Mouse (Mus musculus) gastrocnemius, postnatal 4 days (tissue): ENCODE results near the gene Glipr1l3. TPM values are rescaled to one million over a fixed set of nuclear protein-coding genes. Genes with fewer than 3 reads are reported as not detected.
"Not testable (repeated sequence)": the region's sequence is repeated elsewhere in the genome, so short reads cannot be mapped to it uniquely, and the experiment has no call there.

Experiments used
- DNase-seq, 2 experiments: peaks; one replicate each; pipeline ENCODE4 v3.0.0; 2021 to 2022; ENCODE audit warnings: low spot score in 2 of 2, mixed read lengths in 2 of 2
- long read RNA-seq, 2 experiments: library from polyadenylated mRNA; stranded (forward); transcript quantifications; one replicate each; pipeline ENCODE4 v2.0.0; 2021
- total RNA-seq, 2 experiments: library from RNA; stranded (reverse); gene quantifications; 2 replicates each; pipeline ENCODE4 v1.2.3; 2021

Gene Glipr1l3
- total RNA-seq = not detected
- long read RNA-seq, experiment 1 = 0 reads
- long read RNA-seq, experiment 2 = 0 reads

DNA sequence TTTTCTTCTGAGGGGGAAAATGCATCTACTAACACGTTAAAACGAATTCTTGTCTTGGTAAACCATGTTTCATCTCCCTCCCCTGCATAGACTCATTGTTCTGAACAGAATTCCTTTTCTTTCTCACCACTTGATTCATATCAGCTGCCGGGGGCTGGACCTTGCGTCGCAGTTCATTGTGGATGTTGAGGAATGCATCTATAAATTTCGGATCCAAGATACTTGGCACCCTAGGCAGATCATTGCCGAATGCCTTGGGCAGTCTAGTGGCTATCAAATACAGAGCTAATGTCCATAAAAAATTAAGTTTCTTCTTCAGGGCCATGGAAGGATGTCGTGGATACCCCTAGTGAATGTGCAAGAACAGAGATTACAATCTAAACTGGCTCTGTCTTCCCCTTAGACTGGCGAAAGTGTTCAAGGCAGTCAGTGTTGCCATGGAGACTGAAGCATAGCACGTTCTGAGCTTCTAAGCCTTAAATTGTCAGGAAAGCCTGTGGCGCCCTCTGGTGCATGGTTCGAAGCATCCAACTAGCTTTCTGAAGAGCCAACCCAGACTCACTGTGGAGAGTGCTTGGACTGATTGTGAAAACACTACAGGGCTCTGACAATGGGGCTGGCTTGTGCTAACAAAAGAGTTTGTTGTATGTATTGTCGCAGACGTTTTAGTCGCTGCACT is at the start of gene Glipr1l3:
Gene Glipr1l3 (minus strand): TSS at position 446 of the 679 bp plus-strand sequence.
- DNase-seq = peak; percentile 33 to 67

DNA sequence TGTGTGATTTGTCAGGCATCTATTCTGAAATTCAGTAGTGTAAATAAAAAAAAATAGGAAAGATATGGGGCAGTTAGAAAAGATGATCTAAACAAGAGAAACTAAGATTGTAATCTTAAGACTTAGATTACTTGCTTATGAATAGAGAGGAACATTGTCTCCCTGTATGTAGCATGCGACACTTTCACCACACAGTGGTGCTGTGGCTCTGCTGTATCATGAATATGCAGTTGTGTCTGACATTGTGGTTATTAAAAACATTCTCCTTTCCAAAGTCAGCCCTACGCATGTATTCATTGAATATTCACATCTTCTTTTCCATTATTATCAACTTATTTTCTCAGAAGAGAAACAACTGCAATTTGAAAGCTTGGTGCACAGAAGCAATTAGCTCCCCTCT is 43.3 kb upstream of the Glipr1l3 start:
- peak in 1 of 2 experiments; percentile 10 for DNase-seq

DNA sequence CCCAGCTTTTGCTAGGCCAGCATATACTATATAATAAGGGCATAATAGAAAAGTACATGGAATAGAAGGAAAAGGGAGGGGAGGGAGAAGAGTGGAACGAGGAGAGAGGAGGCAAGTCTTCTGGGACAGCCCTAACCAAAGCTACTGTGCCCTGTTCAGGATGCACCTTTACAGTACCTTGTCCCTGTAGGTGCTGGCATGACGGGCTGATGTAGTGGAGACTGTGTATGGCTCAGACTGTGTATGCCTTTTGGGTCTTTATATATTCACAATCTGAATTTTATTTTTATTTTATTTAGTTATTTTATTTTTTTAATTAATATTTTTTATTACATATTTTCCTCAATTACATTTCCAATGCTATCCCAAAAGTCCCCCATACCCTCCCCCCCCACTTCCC is 33.8 kb upstream of the Glipr1l3 start:
- DNase-seq = not testable (repeated sequence)

DNA sequence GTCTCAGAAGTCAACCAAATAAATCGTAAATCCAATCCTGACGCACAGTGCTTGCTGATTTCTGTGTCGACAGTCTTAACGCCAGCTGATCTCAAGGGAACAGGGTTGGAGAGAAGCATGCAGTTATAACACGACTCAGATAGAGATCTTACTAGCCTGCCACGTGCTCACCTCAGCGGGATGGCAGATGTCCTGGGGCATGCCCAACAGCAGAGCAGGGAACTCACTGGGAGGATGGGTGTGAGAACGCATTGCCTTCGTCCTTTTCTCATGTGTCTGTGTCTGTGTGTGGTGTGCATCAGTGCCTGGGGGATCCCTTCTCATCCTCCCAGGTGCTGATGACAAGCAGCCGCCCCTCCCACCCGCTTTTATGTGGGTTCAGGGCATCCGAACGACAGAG is 16.9 kb upstream of the Glipr1l3 start:
- not testable (repeated sequence) for DNase-seq

DNA sequence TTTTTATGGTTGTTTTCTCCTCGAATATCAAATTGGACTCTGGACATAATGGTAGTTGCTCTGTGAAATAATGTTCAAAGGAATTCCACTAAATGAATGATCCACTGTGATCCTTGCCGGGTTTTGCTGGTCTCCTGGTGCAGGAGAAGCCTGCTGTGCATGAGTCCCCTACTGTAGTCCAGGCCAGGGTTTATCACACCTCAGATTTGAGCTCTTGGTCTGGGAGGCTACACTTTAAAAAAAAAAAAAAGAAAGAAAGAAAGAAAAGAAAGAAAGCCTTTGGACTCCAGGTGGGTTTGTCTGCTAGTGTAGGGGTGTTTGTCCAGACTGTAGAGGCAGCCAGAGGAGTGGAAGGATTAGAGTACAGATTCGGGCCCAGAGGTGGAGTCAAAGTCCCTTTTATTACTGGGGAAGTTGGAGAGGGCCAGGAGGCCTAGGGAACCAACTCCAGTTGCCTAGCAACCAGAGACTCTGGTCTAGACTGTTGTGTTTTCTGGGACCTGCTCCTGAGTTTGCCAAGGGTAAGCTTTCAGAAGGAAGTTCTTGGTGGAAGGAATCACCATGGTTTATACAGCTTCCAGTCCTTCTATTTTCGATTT is 3.1 kb upstream of the Glipr1l3 start, which contains the start of gene Caps2:
Gene Caps2 (plus strand): TSS at position 454 of the 599 bp plus-strand sequence.
- DNase-seq = no peak

DNA sequence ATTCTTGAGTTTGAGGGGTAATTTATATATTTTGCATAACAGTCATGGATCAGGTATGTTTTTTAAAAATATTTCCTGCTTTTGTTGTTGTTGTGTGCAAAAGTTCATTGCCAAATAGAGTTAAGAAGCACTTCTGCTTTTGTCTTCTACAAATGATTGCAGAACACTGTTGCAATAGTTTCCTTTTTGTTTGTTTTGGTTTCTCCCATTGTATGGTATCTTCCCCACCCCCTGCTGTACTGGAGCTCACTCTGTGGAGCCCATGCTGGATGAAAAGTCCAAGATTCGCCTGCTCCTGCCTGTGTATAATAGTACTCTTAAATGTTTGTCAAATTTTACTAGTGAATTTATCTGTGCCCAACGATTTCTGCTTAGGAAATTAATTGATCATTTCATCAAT is 20.3 kb downstream of the Glipr1l3 start:
- no peak for DNase-seq

DNA sequence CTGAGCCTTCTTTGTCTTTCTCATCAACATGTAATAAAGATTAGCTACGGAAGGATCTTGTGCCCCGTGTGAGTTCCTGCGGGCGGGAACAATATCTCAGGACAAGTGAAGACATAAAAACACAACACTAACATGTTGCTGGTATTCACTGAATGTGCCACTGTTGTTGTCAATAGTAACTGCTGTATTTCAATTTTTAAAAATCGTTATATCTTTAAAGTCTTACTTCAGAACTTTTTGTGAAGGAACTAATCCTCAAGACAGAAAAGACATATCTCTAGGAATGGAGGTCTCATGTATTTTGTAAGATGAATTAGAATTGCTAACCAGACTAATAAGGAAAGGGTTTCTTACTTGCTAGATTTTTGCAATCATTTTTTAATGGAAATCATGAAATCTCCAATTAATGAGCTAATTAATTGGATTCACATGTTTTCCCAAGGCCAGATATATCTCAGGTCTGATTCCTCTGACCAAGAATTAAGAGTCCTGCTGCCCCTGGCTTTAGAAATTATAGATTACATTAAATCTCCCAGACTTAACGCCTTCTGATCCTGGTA is 21.2 kb downstream of the Glipr1l3 start:
- DNase-seq = no peak

DNA sequence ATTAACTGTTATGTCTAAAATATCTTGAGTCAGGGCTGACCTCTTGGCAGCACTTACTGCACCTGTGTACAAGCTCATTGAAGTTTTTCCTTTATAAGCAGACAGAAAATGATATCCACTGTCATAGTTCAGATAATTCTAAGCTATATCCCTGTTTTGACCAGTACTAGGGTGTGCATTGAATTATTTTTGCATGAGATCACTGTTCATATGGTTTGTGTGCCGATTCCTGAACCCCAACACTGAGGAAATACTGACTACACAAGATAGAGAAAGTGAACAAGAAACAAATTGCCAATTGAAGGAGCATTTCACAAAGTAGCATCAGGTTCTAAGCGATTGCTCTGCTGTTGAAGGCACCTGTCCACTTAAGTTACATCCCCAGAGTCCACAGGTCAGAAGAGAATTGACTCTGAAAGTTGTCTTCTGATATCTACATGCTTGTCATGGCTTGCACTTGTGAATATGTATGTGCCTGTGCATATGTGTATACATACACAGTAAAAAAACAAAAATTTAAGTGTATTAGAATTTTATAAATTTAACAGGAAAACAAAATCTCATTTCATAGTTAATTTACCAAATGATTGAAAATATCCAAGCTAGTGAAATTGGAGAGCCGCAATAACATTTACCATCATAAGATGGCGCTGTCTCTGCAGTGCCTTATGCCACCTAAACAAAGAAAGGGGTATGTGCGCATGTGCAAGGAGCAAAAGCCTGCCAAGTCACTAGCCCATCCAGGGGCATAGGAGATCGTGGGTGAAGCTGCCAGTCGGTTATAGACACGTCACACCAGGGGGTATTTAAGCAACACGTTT is 21.9 kb downstream of the Glipr1l3 start:
- peak in 1 of 2 experiments; percentile 10 for DNase-seq

DNA sequence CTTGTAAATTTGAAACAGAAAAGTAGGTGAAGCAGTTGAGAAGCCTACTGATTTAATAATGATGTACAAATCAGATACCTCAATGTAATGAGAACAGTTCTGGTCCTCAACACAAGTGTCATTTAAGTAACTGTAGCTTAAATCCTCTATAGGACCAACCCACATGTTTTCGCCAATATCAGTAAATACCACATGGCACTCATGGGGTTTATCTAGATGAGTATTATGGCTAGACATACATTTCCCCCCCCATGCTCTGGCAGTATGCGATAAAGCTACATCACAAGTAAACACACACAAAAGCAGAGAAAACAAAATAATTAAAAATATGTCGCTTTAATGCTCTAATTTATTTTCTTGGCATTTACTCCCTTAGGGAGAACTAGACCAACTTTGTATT is 27.9 kb downstream of the Glipr1l3 start:
- no peak for DNase-seq

DNA sequence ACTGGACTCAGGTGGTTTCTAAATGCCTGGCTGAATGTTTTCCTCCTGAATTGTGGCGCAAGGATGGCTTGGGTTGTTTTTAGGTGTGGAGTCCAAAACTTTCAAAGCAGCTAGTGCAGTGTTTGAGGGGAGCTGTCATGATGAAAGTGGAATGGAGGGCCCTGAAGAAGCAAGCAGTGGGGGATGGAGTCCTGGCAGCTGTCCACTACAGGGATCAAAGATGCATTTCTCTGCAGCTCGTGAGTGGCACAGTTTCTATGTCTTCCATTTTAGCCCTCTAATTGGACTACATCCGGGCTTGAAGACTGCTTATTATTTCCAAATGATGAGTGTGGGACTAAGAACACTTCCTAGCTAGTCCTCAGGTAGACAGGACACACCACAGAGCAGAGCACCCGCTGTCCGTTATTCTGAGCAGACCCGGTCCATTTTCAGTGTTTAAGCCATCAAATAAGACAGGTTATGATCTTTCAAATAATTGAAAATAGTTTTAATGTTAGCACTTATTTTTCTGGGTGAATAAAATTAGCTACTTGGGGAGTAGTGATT is 32.4 kb downstream of the Glipr1l3 start:
- not testable (repeated sequence) for DNase-seq

DNA sequence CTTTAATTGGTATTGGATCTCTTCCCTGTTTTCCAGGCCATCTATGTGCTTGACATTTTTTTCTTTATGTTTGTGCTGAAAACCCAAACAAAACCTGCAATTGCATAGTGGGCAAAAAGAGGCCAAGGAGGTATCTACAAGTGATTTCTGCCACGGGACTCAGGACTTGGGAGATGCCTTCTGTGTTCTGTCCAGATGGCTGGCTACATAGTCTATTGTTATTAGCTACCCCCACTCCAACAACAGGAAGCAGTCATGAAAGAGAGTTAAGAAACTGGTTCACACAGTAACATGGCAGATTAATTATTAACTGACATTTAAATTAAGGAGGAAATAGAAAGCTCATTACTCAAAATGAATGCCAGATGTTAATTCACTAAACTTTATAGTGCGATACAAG is 35.0 kb downstream of the Glipr1l3 start:
- DNase-seq = not testable (repeated sequence)

DNA sequence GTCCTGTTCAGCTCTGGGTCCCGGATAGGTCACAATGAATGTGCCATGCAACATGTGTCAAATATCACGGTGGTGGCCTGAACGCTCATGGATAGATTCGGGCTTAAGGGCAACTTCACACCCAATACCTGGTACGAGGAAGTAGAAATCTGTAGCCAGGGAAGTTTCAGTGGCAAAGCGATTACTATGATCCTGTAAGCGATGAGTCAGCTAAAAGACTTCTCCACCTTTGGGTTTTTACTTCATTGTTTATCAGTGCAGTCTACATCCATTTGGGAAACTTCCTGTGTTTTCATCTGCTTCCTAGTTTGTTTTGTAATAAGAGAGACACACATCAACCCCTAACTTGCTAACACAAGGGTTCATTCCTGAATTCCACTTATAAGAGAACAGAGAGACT is 49.7 kb downstream of the Glipr1l3 start:
- no peak for DNase-seq

DNA sequence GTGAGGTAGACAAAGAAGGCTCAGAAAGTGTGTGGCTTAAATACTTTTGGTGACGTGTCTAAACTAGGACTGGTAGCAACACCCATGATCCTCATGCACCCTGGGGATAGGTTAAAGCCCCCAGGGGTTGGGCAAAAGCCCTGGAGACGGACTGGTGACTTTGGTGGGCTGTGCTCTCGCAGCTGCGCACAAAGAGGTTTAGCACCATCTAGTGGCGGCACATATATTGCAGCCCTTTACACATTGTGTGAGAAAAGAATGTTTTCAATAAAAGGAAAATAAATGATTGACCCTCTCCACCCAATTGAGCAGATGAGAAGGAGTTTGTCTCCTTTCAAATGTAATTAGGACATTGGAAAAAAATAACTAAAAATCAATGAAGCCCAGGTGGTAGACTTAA is 54.3 kb downstream of the Glipr1l3 start:
- peak in 1 of 2 experiments; percentile 33 for DNase-seq

Other genes starting within 250 kb of the Glipr1l3 start
- gene Krr1, start 187.7 kb downstream of the Glipr1l3 start, total RNA-seq = 10 to 100 TPM; 25.1 to 25.2 TPM
- gene Glipr1, start 157.7 kb downstream of the Glipr1l3 start, total RNA-seq = under 1 TPM; 0.91 to 0.93 TPM
- not detected for gene Glipr1l1, start 100.1 kb downstream of the Glipr1l3 start, total RNA-seq
- not detected for gene Glipr1l2, start 77.0 kb downstream of the Glipr1l3 start, total RNA-seq
- gene Caps2, start 3.3 kb upstream of the Glipr1l3 start, total RNA-seq = under 1 TPM in 1 of 2 experiments, not detected in 1; 0.10 TPM
- 1 to 10 TPM; 1.1 TPM for gene Kcnc2, start 110.8 kb upstream of the Glipr1l3 start, total RNA-seq